Mouse (Mus musculus) embryonic facial prominence, embryonic 14.5 days (tissue): ENCODE results near the gene Gtf2ird1. TPM values are rescaled to one million over a fixed set of nuclear protein-coding genes. Genes with fewer than 3 reads are reported as not detected.

ENCODE experiments used
- ATAC-seq: fragments of 200-750 bp; cut with Nextera tagmentation; 2 replicates; pipeline ENCODE4 v1.8.0; 2017; ENCODE audit warnings: low read depth, moderate number of reproducible peaks, moderate TSS enrichment
- DNase-seq: peaks from one replicate; pipeline ENCODE4 v3.0.0-alpha.2; 2015; ENCODE audit warnings: low spot score
- H3K27ac ChIP-seq: fragments of 300-500 bp; sonication (generic); replicated peaks from 2 replicates; pipeline ENCODE4 v1.5.1; 2014; ENCODE audit warnings: low read depth, mild to moderate bottlenecking, low read length, moderate library complexity
- H3K27me3 ChIP-seq: fragments of 300-500 bp; sonication (generic); replicated peaks from 2 replicates; pipeline ENCODE4 v1.6.1; 2014; ENCODE audit warnings: low read length; ENCODE audit not compliant: control insufficient read depth, insufficient read depth
- H3K36me3 ChIP-seq: fragments of 300-500 bp; sonication (generic); 2 replicates; pipeline ENCODE4 v1.6.1; 2014; ENCODE audit warnings: low read length, mixed read lengths; ENCODE audit not compliant: control insufficient read depth, insufficient read depth
- H3K4me1 ChIP-seq: fragments of 300-500 bp; sonication (generic); 2 replicates; pipeline ENCODE4 v1.6.1; 2014; ENCODE audit warnings: antibody characterized with exemption, low read length; ENCODE audit not compliant: control insufficient read depth, insufficient read depth
- H3K4me2 ChIP-seq: fragments of 300-500 bp; sonication (generic); 2 replicates; pipeline ENCODE4 v1.6.1; 2014; ENCODE audit warnings: low read depth, mild to moderate bottlenecking, low read length, moderate library complexity, mixed read lengths
- H3K4me3 ChIP-seq: fragments of 300-500 bp; sonication (generic); 2 replicates; pipeline ENCODE4 v1.5.1; 2014; ENCODE audit warnings: low read depth, mild to moderate bottlenecking, low read length
- H3K9ac ChIP-seq: fragments of 300-500 bp; sonication (generic); 2 replicates; pipeline ENCODE4 v1.6.1; 2014; ENCODE audit warnings: low read depth, mild to moderate bottlenecking, low read length, moderate library complexity, mixed read lengths
- H3K9me3 ChIP-seq: fragments of 300-500 bp; sonication (generic); 2 replicates; pipeline ENCODE4 v1.6.1; 2016; ENCODE audit warnings: low read length; ENCODE audit not compliant: control insufficient read depth
- WGBS: fragments of 180-500 bp; shearing (Covaris S2); extraction: QIAGEN DNeasy Blood & Tissue Kit; methylation state at CpG from one replicate; pipeline ENCODE4 v1.1.7; 2014; 5-methylcytosine and 5-hydroxymethylcytosine counted together
- polyA plus RNA-seq: library from polyadenylated mRNA; unstranded; fragments of >200 nt; fragmentation: Nextera tagmentation; extraction: Ambion mirVana; gene quantifications from 2 replicates; pipeline ENCODE4 v1.2.1, GENCODE M21; 2014

The Gtf2ird1 gene
- polyA plus RNA-seq, 1 experiment from 2014 or later = 80.3 TPM

GRCm38 (mm10) chr5:134460546-134460945, 4.0 kb upstream of the Gtf2ird1 start:
- DNase-seq (no peak), ATAC-seq (no peak)
- H3K4me3 ChIP-seq = no peak overlapping the region
- no peaks in the 10 kb centered on the region for H3K4me1 ChIP-seq
- no peaks in the 10 kb centered on the region for H3K9me3 ChIP-seq
- H3K27me3 ChIP-seq = no peaks in the 10 kb centered on the region
- no peak overlapping the region for H3K27ac ChIP-seq
- no peak overlapping the region for H3K9ac ChIP-seq
- H3K4me2 ChIP-seq = no peak overlapping the region
- 96% methylated on average over 4 of the region's 4 CpGs for WGBS
- H3K36me3 ChIP-seq = no peaks in the 10 kb centered on the region

- Histone ChIP-seq H3K36me3 (no peaks in the 10 kb centered on the region), H3K9ac (no peak overlapping the region), H3K4me1 (peaks cover 9% of the 10 kb centered on the region; the same call in 1 of the 2 replicates), H3K4me2 (no peak overlapping the region), H3K9me3 (no peaks in the 10 kb centered on the region), H3K4me3 (no peak overlapping the region), H3K27me3 (no peaks in the 10 kb centered on the region), H3K27ac (no peak overlapping the region)
- DNase-seq (no peak), ATAC-seq (no peak)
- WGBS = 92% methylated on average over 7 of the region's 7 CpGs
Observed at GRCm38 (mm10) chr5:134459096-134459495, 2.6 kb upstream of the Gtf2ird1 start.

- Histone ChIP-seq H3K27me3 (no peaks in the 10 kb centered on the region), H3K27ac (no peak overlapping the region), H3K9ac (no peak overlapping the region), H3K4me3 (no peak overlapping the region), H3K4me1 (peaks cover 9% of the 10 kb centered on the region; the same call in 1 of the 2 replicates), H3K4me2 (no peak overlapping the region), H3K9me3 (no peaks in the 10 kb centered on the region), H3K36me3 (peaks cover 2% of the 10 kb centered on the region)
- WGBS = 90% methylated on average over 3 of the region's 3 CpGs
- no peak for ATAC-seq
- DNase-seq = no peak
Observed at GRCm38 (mm10) chr5:134458416-134458815, 1.9 kb upstream of the Gtf2ird1 start.

GRCm38 (mm10) chr5:134457371-134457770, 855 bp upstream of the Gtf2ird1 start:
- Histone ChIP-seq H3K27ac (peak overlapping the region; percentile 94), H3K36me3 (peaks cover 12% of the 10 kb centered on the region), H3K9ac (no peak overlapping the region), H3K27me3 (no peaks in the 10 kb centered on the region), H3K4me1 (peaks cover 12% of the 10 kb centered on the region; the same call in 1 of the 2 replicates), H3K4me3 (peak overlapping the region; percentile 58; the same call in 1 of the 2 replicates), H3K9me3 (0 out of 2 replicates have a peak, but pooled peaks cover under 1% of the 10 kb centered on the region), H3K4me2 (0 out of 2 replicates have a peak overlapping the region, but pooled peaks have one; percentile 91)
- ATAC-seq (no peak), DNase-seq (no peak)
- 79% methylated on average over 2 of the region's 2 CpGs for WGBS

- WGBS = 0% methylated on average over 11 of the region's 17 CpGs
- peak overlapping the region; percentile 94 for H3K27ac ChIP-seq
- H3K4me1 ChIP-seq = peaks cover 12% of the 10 kb centered on the region; the same call in 1 of the 2 replicates
- H3K4me3 ChIP-seq = peak overlapping the region; percentile 58
- H3K9ac ChIP-seq = peak overlapping the region; percentile 91
- ATAC-seq (peak; percentile 69), DNase-seq (peak; percentile 90)
- no peaks in the 10 kb centered on the region for H3K27me3 ChIP-seq
- H3K36me3 ChIP-seq = peaks cover 20% of the 10 kb centered on the region
- peaks cover 4% of the 10 kb centered on the region; the same call in 1 of the 2 replicates for H3K9me3 ChIP-seq
- peak overlapping the region; percentile 91 for H3K4me2 ChIP-seq
Observed at GRCm38 (mm10) chr5:134455914-134456423, 547 bp downstream of the Gtf2ird1 start.

GRCm38 (mm10) chr5:134455186-134455895, 1.2 kb downstream of the Gtf2ird1 start:
- Histone ChIP-seq H3K4me2 (peak overlapping the region; percentile 91), H3K9ac (peak overlapping the region; percentile 91), H3K4me1 (peaks cover 12% of the 10 kb centered on the region; the same call in 1 of the 2 replicates), H3K4me3 (peak overlapping the region; percentile 58), H3K27ac (peak overlapping the region; percentile 94), H3K27me3 (no peaks in the 10 kb centered on the region), H3K9me3 (peaks cover 4% of the 10 kb centered on the region; the same call in 1 of the 2 replicates), H3K36me3 (peaks cover 25% of the 10 kb centered on the region)
- DNase-seq (peak; percentile 84), ATAC-seq (peak; percentile 28)
- WGBS = 2% methylated on average over 21 of the region's 21 CpGs

- peaks cover 25% of the 10 kb centered on the region for H3K36me3 ChIP-seq
- peaks cover 12% of the 10 kb centered on the region; the same call in 1 of the 2 replicates for H3K4me1 ChIP-seq
- H3K9ac ChIP-seq = peak overlapping the region; percentile 91
- 29% methylated on average over 9 of the region's 9 CpGs for WGBS
- ATAC-seq = no peak
- no peaks in the 10 kb centered on the region for H3K27me3 ChIP-seq
- peak; percentile 60 for DNase-seq
- H3K27ac ChIP-seq = peak overlapping the region; percentile 94
- peak overlapping the region; percentile 91 for H3K4me2 ChIP-seq
- H3K4me3 ChIP-seq = peak overlapping the region; percentile 58
- peaks cover 4% of the 10 kb centered on the region; the same call in 1 of the 2 replicates for H3K9me3 ChIP-seq
Observed at GRCm38 (mm10) chr5:134454421-134454820, 2.1 kb downstream of the Gtf2ird1 start.

- peak; percentile 65 for DNase-seq
- no peak overlapping the region for H3K4me3 ChIP-seq
- no peak for ATAC-seq
Observed at GRCm38 (mm10) chr5:134453577-134453976, 2.9 kb downstream of the Gtf2ird1 start.

More at GRCm38 (mm10) chr5:134453577-134453976, 2.9 kb downstream of the Gtf2ird1 start:
- Histone ChIP-seq H3K9me3 (peaks cover 4% of the 10 kb centered on the region; the same call in 1 of the 2 replicates), H3K4me2 (peak overlapping the region; percentile 91; the same call in 1 of the 2 replicates), H3K27me3 (no peaks in the 10 kb centered on the region), H3K27ac (no peak overlapping the region), H3K9ac (no peak overlapping the region), H3K36me3 (peaks cover 25% of the 10 kb centered on the region), H3K4me1 (peaks cover 12% of the 10 kb centered on the region; the same call in 1 of the 2 replicates)
- WGBS = 13% methylated on average over 1 of the region's 1 CpGs
